Mouse (Mus musculus) liver, embryonic 12.5 days (tissue): ENCODE measurements around the gene Ip6k3. TPM values are rescaled to one million over a fixed set of nuclear protein-coding genes. Genes with fewer than 3 reads are reported as not detected.

Experiments used
- ATAC-seq: fragments of 200-750 bp; cut with Nextera tagmentation; 2 replicates; pipeline ENCODE4 v1.8.0; 2017; ENCODE audit warnings: moderate number of reproducible peaks, mild to moderate bottlenecking, moderate library complexity
- H3K27ac ChIP-seq: fragments of 300-500 bp; sonication (generic); 2 replicates; pipeline ENCODE4 v1.5.1; 2016; ENCODE audit warnings: mild to moderate bottlenecking
- H3K27me3 ChIP-seq: fragments of 300-500 bp; sonication (generic); replicated peaks from 2 replicates; pipeline ENCODE4 v1.6.1; 2016; ENCODE audit warnings: mild to moderate bottlenecking, moderate library complexity
- H3K36me3 ChIP-seq: fragments of 300-500 bp; sonication (generic); 2 replicates; pipeline ENCODE4 v1.6.1; 2016; ENCODE audit warnings: mild to moderate bottlenecking, moderate library complexity
- H3K4me1 ChIP-seq: fragments of 300-500 bp; sonication (generic); 2 replicates; pipeline ENCODE4 v1.6.1; 2016
- H3K4me2 ChIP-seq: fragments of 300-500 bp; sonication (generic); 2 replicates; pipeline ENCODE4 v1.6.1; 2016; ENCODE audit warnings: mild to moderate bottlenecking, moderate library complexity
- H3K4me3 ChIP-seq: fragments of 300-500 bp; sonication (generic); 2 replicates; pipeline ENCODE4 v1.5.1; 2016; ENCODE audit warnings: mild to moderate bottlenecking, moderate library complexity
- H3K9ac ChIP-seq: fragments of 300-500 bp; sonication (generic); 2 replicates; pipeline ENCODE4 v1.6.1; 2016; ENCODE audit warnings: mild to moderate bottlenecking, moderate library complexity
- H3K9me3 ChIP-seq: fragments of 300-500 bp; sonication (generic); replicated peaks from 2 replicates; pipeline ENCODE4 v1.6.1; 2016; ENCODE audit warnings: mild to moderate bottlenecking, moderate library complexity
- WGBS: fragments of 180-500 bp; shearing (Covaris S2); methylation state at CpG from one replicate; pipeline ENCODE4 v1.1.7; 2016; ENCODE audit not compliant: insufficient replicate concordance; 5-methylcytosine and 5-hydroxymethylcytosine counted together
- polyA plus RNA-seq: library from polyadenylated mRNA; unstranded; fragments of >200 nt; fragmentation: Nextera tagmentation; extraction: Ambion mirVana; gene quantifications from 2 replicates; pipeline ENCODE4 v1.2.1, GENCODE M21; 2016

The Ip6k3 gene
- polyA plus RNA-seq, 1 experiment from 2014 or later: 0.13 TPM

DNA sequence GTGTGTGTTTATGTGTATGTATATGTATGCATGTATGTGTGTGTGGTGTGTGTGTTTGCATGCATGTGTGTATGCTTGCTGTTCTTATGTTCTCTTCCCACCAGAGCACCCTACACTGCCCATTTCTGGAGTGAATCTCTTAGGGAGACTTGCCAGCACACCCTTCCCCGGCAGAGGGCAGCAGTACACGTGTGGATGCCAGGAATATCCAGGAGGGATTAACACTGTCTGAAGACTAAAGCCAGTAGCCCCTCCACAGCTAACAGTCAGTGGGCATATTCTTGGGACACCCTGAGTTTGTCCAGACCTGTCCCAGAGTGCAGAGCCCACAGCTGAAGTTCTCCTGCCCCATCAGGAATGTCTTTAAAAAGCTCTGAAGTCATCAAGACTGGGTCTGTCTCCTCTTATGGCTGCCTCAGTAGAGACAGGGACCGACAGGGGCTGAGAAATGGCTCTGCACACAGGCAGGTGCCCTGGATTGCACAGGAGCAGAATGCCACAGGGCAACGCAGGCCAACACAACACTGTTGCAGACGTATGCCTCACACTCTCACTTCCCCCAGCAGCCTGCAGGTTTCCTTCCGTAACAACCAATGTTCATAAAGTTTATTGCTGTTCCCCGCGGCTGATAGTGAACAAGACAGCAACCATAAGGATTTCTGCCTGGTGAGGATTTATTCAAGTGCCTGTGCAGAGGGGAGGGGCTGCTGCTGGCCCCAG is 2.4 kb downstream of the Ip6k3 start:
- no peaks in the 10 kb centered on the region for H3K36me3 ChIP-seq
- H3K9me3 ChIP-seq: no peaks in the 10 kb centered on the region
- H3K9ac ChIP-seq: peak overlapping the region; percentile 22; the same call in 1 of the 2 replicates
- no peak for ATAC-seq
- WGBS: 65% methylated on average over 8 of the region's 8 CpGs
- peak overlapping the region; percentile 33 for H3K4me2 ChIP-seq
- H3K27me3 ChIP-seq: peaks cover 11% of the 10 kb centered on the region; the same call in 1 of the 2 replicates
- no peak overlapping the region for H3K4me3 ChIP-seq
- peaks cover 25% of the 10 kb centered on the region for H3K4me1 ChIP-seq
- peak overlapping the region; percentile 48 for H3K27ac ChIP-seq

DNA sequence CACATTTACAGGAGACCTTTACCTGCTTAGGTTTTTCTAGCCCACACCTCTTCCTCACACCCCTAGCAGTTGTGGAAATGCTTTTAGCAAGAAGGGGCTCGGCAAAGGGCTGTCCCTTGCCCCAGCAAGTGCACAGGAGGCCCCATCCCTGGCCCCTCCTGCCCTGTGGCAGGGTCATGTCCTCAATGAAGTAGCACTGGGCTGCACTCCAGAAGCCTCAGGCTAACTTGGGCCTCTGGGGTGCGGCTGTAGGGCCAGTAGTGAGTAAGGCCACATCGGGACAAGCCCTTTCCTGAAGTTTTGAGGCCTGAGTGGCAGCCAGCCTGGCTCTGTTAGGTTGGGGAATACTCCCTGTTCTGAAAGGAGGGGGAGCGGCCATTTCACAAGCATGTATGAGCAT is 6.7 kb downstream of the Ip6k3 start:
- Histone ChIP-seq H3K9ac (no peak overlapping the region), H3K27me3 (peaks cover 9% of the 10 kb centered on the region; the same call in 1 of the 2 replicates), H3K4me2 (no peak overlapping the region), H3K4me1 (peaks cover 42% of the 10 kb centered on the region), H3K4me3 (no peak overlapping the region), H3K27ac (no peak overlapping the region), H3K36me3 (no peaks in the 10 kb centered on the region), H3K9me3 (no peaks in the 10 kb centered on the region)
- no peak for ATAC-seq
- 67% methylated on average over 4 of the region's 4 CpGs for WGBS

- ATAC-seq: no peak
- Histone ChIP-seq H3K4me3 (no peak overlapping the region), H3K4me2 (no peak overlapping the region), H3K4me1 (peaks cover 44% of the 10 kb centered on the region), H3K27me3 (peaks cover 9% of the 10 kb centered on the region; the same call in 1 of the 2 replicates), H3K36me3 (no peaks in the 10 kb centered on the region), H3K9me3 (no peaks in the 10 kb centered on the region), H3K9ac (no peak overlapping the region), H3K27ac (no peak overlapping the region)
- 55% methylated on average over 7 of the region's 7 CpGs for WGBS
These were observed 8.4 kb downstream of the Ip6k3 start for GRCm38 (mm10) chr17:27159169-27159568.

- peaks cover 9% of the 10 kb centered on the region; the same call in 1 of the 2 replicates for H3K27me3 ChIP-seq
- H3K4me1 ChIP-seq: peaks cover 52% of the 10 kb centered on the region
- no peak for ATAC-seq
- no peak overlapping the region for H3K9ac ChIP-seq
- no peak overlapping the region for H3K27ac ChIP-seq
- H3K4me3 ChIP-seq: no peak overlapping the region
- H3K9me3 ChIP-seq: no peaks in the 10 kb centered on the region
- H3K36me3 ChIP-seq: no peaks in the 10 kb centered on the region
- 85% methylated on average over 6 of the region's 6 CpGs for whole genome bisulfite sequencing
- H3K4me2 ChIP-seq: no peak overlapping the region
These were observed 9.2 kb downstream of the Ip6k3 start for GRCm38 (mm10) chr17:27158439-27158838.

GRCm38 (mm10) chr17:27155752-27156151 is 11.8 kb downstream of the Ip6k3 start:
- no peak overlapping the region for H3K4me2 ChIP-seq

DNA sequence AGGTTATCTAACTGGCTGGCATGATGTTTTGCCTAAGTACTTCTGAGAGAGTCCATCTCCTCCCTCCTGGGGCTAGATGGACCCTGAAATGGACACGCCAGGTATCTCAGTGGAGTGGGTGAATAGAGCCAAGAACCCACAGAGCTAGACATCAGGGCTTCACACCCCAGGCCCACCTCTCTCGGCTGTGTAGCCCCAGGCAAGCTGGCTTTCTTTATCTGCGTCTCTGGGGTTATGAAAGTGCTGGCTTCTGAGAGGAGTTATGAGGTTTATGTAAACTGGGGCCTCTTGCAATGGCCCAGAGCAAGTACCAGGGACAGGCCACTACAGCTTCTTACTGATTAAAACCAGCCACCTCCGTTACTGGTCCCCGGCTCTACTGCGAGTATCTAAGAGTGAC is 12.7 kb downstream of the Ip6k3 start:
- peaks cover 81% of the 10 kb centered on the region for H3K4me1 ChIP-seq
- 70% methylated on average over 6 of the region's 6 CpGs for WGBS
- H3K4me2 ChIP-seq: no peak overlapping the region
- H3K9ac ChIP-seq: peak overlapping the region; percentile 10; the same call in 1 of the 2 replicates
- no peak overlapping the region for H3K27ac ChIP-seq
- H3K9me3 ChIP-seq: no peaks in the 10 kb centered on the region
- H3K27me3 ChIP-seq: peaks cover 7% of the 10 kb centered on the region
- no peak for ATAC-seq
- H3K4me3 ChIP-seq: no peak overlapping the region
- no peaks in the 10 kb centered on the region for H3K36me3 ChIP-seq

More at GRCm38 (mm10) chr17:27155752-27156151, 11.8 kb downstream of the Ip6k3 start:
- Histone ChIP-seq H3K27me3 (peaks cover 9% of the 10 kb centered on the region), H3K9me3 (no peaks in the 10 kb centered on the region), H3K36me3 (no peaks in the 10 kb centered on the region), H3K9ac (no peak overlapping the region), H3K27ac (no peak overlapping the region), H3K4me1 (peaks cover 76% of the 10 kb centered on the region), H3K4me3 (no peak overlapping the region)
- ATAC-seq: no peak
- 80% methylated on average over 8 of the region's 8 CpGs for WGBS

GRCm38 (mm10) chr17:27154256-27154655 is 13.3 kb downstream of the Ip6k3 start:
- peak overlapping the region; percentile 36; the same call in 1 of the 2 replicates for H3K9ac ChIP-seq
- WGBS: 88% methylated on average over 14 of the region's 14 CpGs
- H3K4me3 ChIP-seq: no peak overlapping the region
- no peak overlapping the region for H3K4me2 ChIP-seq
- no peaks in the 10 kb centered on the region for H3K9me3 ChIP-seq
- ATAC-seq: no peak
- H3K27me3 ChIP-seq: peaks cover 13% of the 10 kb centered on the region
- peak overlapping the region; percentile 94 for H3K27ac ChIP-seq
- no peaks in the 10 kb centered on the region for H3K36me3 ChIP-seq
- H3K4me1 ChIP-seq: peaks cover 81% of the 10 kb centered on the region

DNA sequence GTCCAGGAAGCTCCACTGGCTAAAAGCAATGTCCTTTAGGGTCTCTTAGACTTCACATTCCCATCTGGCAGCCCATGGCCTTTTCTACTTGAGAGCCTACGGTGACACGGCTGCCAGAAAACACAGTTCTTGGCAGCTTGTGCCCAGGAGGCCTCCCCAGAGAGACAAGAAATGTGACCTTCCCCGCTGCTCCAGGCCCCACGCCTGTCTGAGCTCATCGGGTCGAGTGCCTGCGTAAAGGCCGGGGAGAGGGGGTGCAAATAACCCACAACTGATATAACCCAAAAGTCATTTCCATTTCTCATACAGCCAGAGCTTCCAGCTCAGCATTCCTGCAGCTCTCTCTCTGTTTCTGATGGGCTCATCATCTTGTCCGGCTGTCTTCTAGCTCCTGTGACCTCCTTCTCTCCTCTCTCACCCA is 13.8 kb downstream of the Ip6k3 start:
- Histone ChIP-seq H3K4me3 (no peak overlapping the region), H3K36me3 (no peaks in the 10 kb centered on the region), H3K27ac (peak overlapping the region; percentile 94), H3K9ac (peak overlapping the region; percentile 36; the same call in 1 of the 2 replicates), H3K9me3 (no peaks in the 10 kb centered on the region), H3K27me3 (peaks cover 16% of the 10 kb centered on the region), H3K4me2 (no peak overlapping the region), H3K4me1 (peaks cover 76% of the 10 kb centered on the region)
- ATAC-seq: no peak
- 67% methylated on average over 9 of the region's 9 CpGs for WGBS

DNA sequence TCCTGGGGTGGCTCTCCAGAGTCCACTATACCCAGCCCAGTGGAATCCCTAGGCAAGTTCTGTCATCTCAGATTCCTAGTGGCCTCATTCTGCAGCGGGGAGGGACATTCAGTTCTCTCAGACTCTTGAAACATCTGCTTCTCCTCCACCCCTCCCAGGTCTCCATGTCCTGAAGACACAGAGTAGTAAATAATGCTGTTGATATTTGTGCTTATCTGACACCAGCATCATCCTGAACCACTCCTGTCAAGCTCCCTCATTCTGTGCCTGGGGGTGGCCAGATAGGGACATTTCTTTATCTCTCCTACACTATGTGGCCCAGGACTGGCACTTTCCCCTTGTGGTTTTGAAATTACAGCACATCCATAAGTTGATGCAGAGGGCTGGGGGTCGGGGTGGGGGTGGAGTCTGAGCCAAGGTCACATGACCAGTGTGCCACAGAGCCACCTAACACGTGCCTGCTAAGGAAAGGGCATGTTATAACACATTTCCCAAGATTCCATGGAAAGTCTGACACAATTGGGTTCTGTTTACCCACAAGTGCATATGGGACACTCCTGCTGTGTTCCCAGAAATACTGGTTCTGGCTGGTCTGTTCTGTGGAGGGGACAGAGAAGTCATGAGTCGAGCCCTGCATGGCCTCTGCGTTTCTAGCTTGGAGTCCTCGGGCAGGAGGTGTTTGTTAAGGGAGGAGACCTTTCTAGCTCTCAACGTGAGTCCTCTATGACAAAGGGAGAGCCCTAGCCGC is 14.4 kb downstream of the Ip6k3 start:
- H3K27ac ChIP-seq: peak overlapping the region; percentile 94
- H3K4me2 ChIP-seq: peak overlapping the region; percentile 50
- peaks cover 16% of the 10 kb centered on the region for H3K27me3 ChIP-seq
- WGBS: 30% methylated on average over 8 of the region's 8 CpGs
- no peaks in the 10 kb centered on the region for H3K9me3 ChIP-seq
- ATAC-seq: peak; percentile 94
- no peak overlapping the region for H3K4me3 ChIP-seq
- peaks cover 70% of the 10 kb centered on the region for H3K4me1 ChIP-seq
- peak overlapping the region; percentile 62 for H3K9ac ChIP-seq
- H3K36me3 ChIP-seq: no peaks in the 10 kb centered on the region

DNA sequence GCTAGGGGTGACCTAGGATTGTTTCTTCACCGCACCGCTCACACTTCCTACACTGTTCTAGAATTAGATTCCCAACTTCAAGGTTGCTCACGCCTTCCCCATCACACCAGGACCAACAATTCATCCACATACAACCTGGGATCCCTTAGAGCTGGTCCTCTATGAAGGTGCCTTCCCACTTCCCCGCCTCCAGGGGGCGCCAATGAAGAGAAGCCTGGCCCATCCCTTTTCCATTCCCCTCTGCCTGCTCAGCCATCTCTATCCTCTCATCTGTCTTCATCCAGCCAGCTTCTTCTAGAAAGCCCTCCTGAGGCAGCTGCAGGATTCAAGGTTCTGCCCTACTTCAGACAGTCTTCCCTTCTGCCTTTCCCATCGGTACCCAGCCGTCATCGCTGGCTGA is 16.2 kb downstream of the Ip6k3 start:
- no peak for ATAC-seq
- Histone ChIP-seq H3K4me3 (no peak overlapping the region), H3K9me3 (no peaks in the 10 kb centered on the region), H3K4me1 (peaks cover 67% of the 10 kb centered on the region), H3K9ac (no peak overlapping the region), H3K36me3 (no peaks in the 10 kb centered on the region), H3K27me3 (peaks cover 20% of the 10 kb centered on the region), H3K4me2 (no peak overlapping the region), H3K27ac (no peak overlapping the region; the same call in 1 of the 2 replicates)
- WGBS: 63% methylated on average over 8 of the region's 8 CpGs

DNA sequence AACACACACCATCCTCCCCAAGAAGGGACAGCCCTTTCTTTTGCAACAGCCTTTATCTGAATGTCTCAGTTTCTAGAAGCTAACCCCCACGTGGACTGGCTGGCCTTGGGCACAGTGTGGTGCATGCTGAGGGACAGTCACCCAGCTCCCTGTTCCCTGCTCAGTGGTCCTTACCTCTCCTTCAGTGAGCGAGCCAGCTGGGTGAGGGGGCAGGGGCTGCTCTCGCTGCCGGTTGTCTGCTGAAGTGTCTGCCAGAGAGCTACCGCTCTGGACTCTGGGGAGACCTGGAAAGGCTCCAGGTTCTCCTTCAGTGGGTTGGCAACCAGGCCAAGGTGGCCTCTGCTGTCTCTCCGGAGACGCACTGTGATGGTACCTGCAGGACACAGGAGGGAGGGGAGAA is 16.7 kb downstream of the Ip6k3 start:
- no peak for ATAC-seq
- H3K9me3 ChIP-seq: no peaks in the 10 kb centered on the region
- no peak overlapping the region for H3K4me3 ChIP-seq
- H3K4me2 ChIP-seq: no peak overlapping the region
- peak overlapping the region; percentile 40 for H3K9ac ChIP-seq
- H3K4me1 ChIP-seq: peaks cover 67% of the 10 kb centered on the region
- 65% methylated on average over 7 of the region's 7 CpGs for WGBS
- H3K36me3 ChIP-seq: no peaks in the 10 kb centered on the region
- peak overlapping the region; percentile 53 for H3K27ac ChIP-seq
- H3K27me3 ChIP-seq: peaks cover 25% of the 10 kb centered on the region

- no peak overlapping the region for H3K4me2 ChIP-seq
- H3K4me3 ChIP-seq: no peak overlapping the region
- no peaks in the 10 kb centered on the region for H3K9me3 ChIP-seq
- no peak for ATAC-seq
- peaks cover 62% of the 10 kb centered on the region for H3K27me3 ChIP-seq
- no peaks in the 10 kb centered on the region for H3K36me3 ChIP-seq
- H3K4me1 ChIP-seq: peaks cover 35% of the 10 kb centered on the region
- no peak overlapping the region for H3K27ac ChIP-seq
- H3K9ac ChIP-seq: no peak overlapping the region
- 28% methylated on average over 8 of the region's 8 CpGs for WGBS
These were observed 21.2 kb downstream of the Ip6k3 start for GRCm38 (mm10) chr17:27146323-27146923.
